Mouse (Mus musculus) layer of hippocampus, adult 9-10 months (tissue): ENCODE measurements at regions not wholly inside any gene's neighbourhood (a gene's known extent, or its start where the extent isn't known, plus 50 kb on each side); places are given as distances from the start of the nearest gene placed in this dataset.

Experiments used
- DNase-seq: peaks from one replicate; pipeline ENCODE4 v3.0.0; 2022; ENCODE audit warnings: low spot score

- no peak for DNase-seq
Observed at GRCm38 (mm10) chr7:83476161-83476495, 108.6 kb upstream of the Tmc3 start.

GRCm38 (mm10) chr7:83476861-83477260 is 107.9 kb upstream of the Tmc3 start:
- DNase-seq, result no peak

GRCm38 (mm10) chr7:83477661-83478121 is 107.0 kb upstream of the Tmc3 start:
- DNase-seq, result no peak

GRCm38 (mm10) chr7:83481655-83482054 is 103.1 kb upstream of the Tmc3 start:
- DNase-seq, result no peak

- no peak for DNase-seq
Observed at GRCm38 (mm10) chr7:83482254-83482653, 102.5 kb upstream of the Tmc3 start.

- DNase-seq, result no peak
Observed at GRCm38 (mm10) chr7:83482671-83483304, 101.9 kb upstream of the Tmc3 start.

GRCm38 (mm10) chr7:83486156-83486750 is 98.5 kb upstream of the Tmc3 start:
- DNase-seq, result no peak

- DNase-seq, result peak; percentile 46
Observed at GRCm38 (mm10) chr7:83489790-83490189, 94.9 kb upstream of the Tmc3 start.

- DNase-seq, result no peak
Observed at GRCm38 (mm10) chr7:83504996-83505645, 79.6 kb upstream of the Tmc3 start.

GRCm38 (mm10) chr7:83516295-83516694 is 68.4 kb upstream of the Tmc3 start:
- DNase-seq, result no peak

GRCm38 (mm10) chr7:83521511-83521910 is 63.2 kb upstream of the Tmc3 start:
- peak; percentile 0 for DNase-seq
